Mouse (Mus musculus) cerebellum, adult (tissue): ENCODE results near the gene Rps18.
A peak's percentile ranks its signal among the peaks of the same experiment; 100 is the strongest.

Experiments
- ATAC-seq: cut with Nextera tagmentation; 2 replicates; pipeline ENCODE4 v1.9.2; 2017; ENCODE audit warnings: mild to moderate bottlenecking, moderate library complexity, mixed read lengths; ENCODE audit not compliant: insufficient number of reproducible peaks, low FRiP score, low TSS enrichment

The Rps18 gene

GRCm38 (mm10) chr17:33926207-33926932, 29.4 kb downstream of the Rps18 start:
- ATAC-seq, result no peak

GRCm38 (mm10) chr17:33925406-33926116, 30.2 kb downstream of the Rps18 start:
- ATAC-seq, result no peak

- no peak for ATAC-seq
Measured at GRCm38 (mm10) chr17:33924577-33925283, 31.1 kb downstream of the Rps18 start.

GRCm38 (mm10) chr17:33921361-33921760, 34.4 kb downstream of the Rps18 start:
- no peak for ATAC-seq

- ATAC-seq, result 0 out of 2 replicates have a peak, but pooled peaks have one; percentile 19
Measured at GRCm38 (mm10) chr17:33920282-33921097, 35.3 kb downstream of the Rps18 start.

- no peak for ATAC-seq
Measured at GRCm38 (mm10) chr17:33919351-33920281, 36.2 kb downstream of the Rps18 start.

- ATAC-seq, result no peak
Measured at GRCm38 (mm10) chr17:33918293-33919203, 37.3 kb downstream of the Rps18 start.

- no peak for ATAC-seq
Measured at GRCm38 (mm10) chr17:33917656-33918292, 38.0 kb downstream of the Rps18 start.

GRCm38 (mm10) chr17:33916847-33917655, 38.8 kb downstream of the Rps18 start:
- ATAC-seq, result no peak

GRCm38 (mm10) chr17:33916294-33916693, 39.5 kb downstream of the Rps18 start:
- ATAC-seq, result no peak

GRCm38 (mm10) chr17:33915671-33916250, 40.0 kb downstream of the Rps18 start, which contains the start of the genes Tapbp and Zbtb22:
Tapbp (plus strand) TSS chr17:33915899.
Zbtb22 (plus strand) TSS chr17:33915904.
- peak; percentile 92 for ATAC-seq

- no peak for ATAC-seq
Measured at GRCm38 (mm10) chr17:33914969-33915391, 40.8 kb downstream of the Rps18 start.

- ATAC-seq, result no peak
Measured at GRCm38 (mm10) chr17:33913905-33914304, 41.9 kb downstream of the Rps18 start.

- no peak for ATAC-seq
Measured at GRCm38 (mm10) chr17:33913264-33913663, 42.5 kb downstream of the Rps18 start.

GRCm38 (mm10) chr17:33911813-33912414, 43.9 kb downstream of the Rps18 start:
- ATAC-seq, result no peak
